Mouse (Mus musculus): ENCODE results near the gene Cldn4.
"Not testable (repeated sequence)": the region's sequence is repeated elsewhere in the genome, so short reads cannot be mapped to it uniquely, and the experiment has no call there.

The Cldn4 gene

GRCm38 (mm10) chr5:134964655-134965054, 17.9 kb upstream of the Cldn4 start:
- DNase-seq (ENCODE audit: low spot score in 2 of 2) = not testable (repeated sequence)

DNA sequence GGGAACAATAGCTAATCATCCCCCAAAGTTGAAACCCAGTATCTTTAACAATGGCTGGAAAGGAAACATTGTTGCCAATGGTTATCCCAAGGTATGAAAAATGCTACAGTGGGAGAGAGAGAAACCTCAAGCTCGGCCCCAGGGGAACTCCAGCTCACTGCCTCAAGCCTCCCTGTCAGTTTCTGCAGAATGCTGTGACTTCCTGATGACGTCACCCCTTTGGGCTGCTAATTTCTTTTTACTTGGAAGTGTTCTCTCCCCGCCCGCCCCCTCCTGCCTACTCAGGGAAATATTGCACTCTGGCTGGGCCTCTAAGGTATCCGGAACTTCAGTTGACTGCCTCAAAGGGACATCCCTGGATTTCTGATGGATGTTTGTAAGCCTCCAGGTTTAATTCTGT, 16.8 kb upstream of the Cldn4 start:
- no peak for DNase-seq (ENCODE audit: low spot score in 2 of 2)

- DNase-seq (ENCODE audit: low spot score in 2 of 2) = no peak
These were observed 14.8 kb upstream of the Cldn4 start for GRCm38 (mm10) chr5:134961519-134961918.

GRCm38 (mm10) chr5:134960430-134960829, 13.7 kb upstream of the Cldn4 start:
- DNase-seq (ENCODE audit: low spot score in 2 of 2) = no peak

DNA sequence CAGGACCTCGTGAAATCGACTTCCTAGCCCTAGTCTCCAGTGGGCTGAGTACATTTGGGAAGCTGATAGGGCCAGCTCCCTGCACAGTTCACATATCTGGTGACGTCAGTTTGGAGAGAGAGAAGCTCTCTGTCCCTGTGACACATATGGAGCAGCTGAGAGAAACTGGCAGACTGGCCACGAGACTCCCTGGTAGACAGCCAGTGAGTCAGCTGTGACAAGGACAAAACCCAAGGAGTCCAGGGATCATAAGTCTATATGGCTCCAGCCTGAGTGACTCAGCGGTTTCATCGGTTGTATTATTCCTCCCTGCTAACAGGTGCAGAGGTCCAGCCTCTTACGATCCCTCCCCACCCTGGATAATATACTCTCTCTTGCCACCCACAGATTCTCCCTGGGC, 12.4 kb upstream of the Cldn4 start:
- no peak for DNase-seq (ENCODE audit: low spot score in 2 of 2)

DNA sequence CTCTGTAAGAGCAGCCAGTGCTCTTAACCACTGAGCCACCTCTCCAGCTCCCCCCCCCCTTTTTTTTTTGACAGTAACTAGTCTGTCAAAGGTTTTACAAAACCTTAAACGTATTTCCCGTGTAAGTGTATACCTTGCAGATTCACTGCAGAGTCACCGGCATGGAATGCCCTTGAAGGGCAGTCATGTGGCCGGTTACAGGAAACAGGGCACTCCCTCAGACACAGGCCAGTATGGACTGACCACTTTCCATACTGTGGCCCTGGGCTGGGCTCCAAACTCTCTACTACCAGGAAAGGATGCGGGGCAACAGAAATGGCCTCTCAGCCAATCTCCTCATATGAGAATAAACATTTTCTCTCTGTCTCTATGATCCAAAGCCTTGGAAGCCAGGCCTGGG, 8.8 kb upstream of the Cldn4 start:
- DNase-seq (ENCODE audit: low spot score in 2 of 2) = no peak

GRCm38 (mm10) chr5:134951053-134951884, 4.5 kb upstream of the Cldn4 start:
- no peak for DNase-seq (ENCODE audit: low spot score in 2 of 2)

GRCm38 (mm10) chr5:134948085-134948439, 1.3 kb upstream of the Cldn4 start:
- no peak for DNase-seq (ENCODE audit: low spot score in 2 of 2)

- DNase-seq (ENCODE audit: low spot score in 2 of 2) = no peak
These were observed 818 bp upstream of the Cldn4 start for GRCm38 (mm10) chr5:134947420-134948084.

GRCm38 (mm10) chr5:134946063-134946856, 474 bp downstream of the Cldn4 start:
- DNase-seq (ENCODE audit: low spot score in 2 of 2) = no peak

- DNase-seq (ENCODE audit: low spot score in 2 of 2) = no peak
These were observed 1.3 kb downstream of the Cldn4 start for GRCm38 (mm10) chr5:134945266-134945959.

DNA sequence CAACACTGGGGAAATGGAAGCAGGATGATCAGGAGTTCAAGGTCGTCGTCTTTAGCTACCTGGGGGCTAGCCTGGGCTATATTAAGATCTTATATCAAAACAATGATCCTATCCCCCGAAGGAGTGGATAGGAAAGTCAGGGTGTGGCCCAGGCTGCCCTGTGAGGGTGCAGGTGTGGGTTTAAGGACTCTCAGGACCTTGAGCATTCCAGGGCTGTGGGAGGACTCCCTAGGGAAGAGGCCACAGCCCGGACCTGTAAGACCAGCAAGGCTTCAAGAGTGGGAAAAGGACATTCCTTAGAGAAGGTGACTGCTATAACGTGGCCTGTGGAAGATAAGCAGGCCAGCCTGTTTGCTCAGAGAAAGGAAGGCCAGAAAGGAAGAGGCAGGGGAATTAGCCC, 2.6 kb downstream of the Cldn4 start:
- DNase-seq (ENCODE audit: low spot score in 2 of 2) = no peak

DNA sequence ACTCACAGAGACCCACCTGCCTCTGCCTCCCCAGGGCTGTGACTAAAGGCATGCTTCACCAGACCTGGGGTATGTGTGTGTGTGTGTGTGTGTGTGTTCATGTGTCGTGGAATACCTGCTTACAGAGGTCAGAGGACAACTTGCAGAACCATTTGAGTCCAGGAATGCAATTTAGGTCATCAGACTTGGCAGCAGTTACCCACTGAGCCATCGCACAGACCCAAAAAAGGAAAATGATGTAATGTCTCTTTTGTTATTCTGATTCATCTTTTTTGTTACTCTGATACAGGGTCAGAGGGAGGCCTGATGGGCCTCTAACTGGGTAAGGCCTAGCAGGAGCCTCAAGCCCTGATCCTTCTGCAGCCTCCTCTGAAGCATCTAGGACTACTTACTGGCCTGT, 4.0 kb downstream of the Cldn4 start:
- no peak for DNase-seq (ENCODE audit: low spot score in 2 of 2)

GRCm38 (mm10) chr5:134941472-134942209, 5.1 kb downstream of the Cldn4 start:
- DNase-seq (ENCODE audit: low spot score in 2 of 2) = no peak

DNA sequence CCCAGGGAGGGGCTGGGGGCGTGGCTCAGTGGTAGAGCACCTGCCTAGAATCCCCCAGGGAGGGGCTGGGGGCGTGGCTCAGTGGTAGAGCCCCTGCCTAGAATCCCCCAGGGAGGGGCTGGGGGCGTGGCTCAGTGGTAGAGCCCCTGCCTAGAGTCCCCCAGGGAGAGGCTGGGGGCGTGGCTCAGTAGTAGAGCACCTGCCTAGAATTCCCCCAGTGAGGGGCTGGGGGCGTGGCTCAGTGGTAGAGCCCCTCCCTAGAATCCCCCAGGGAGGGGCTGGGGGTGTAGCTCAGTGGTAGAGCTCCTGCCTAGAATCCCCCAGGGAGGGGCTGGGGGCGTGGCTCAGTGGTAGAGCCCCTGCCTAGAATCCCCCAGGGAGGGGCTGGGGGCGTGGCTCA, 7.2 kb downstream of the Cldn4 start:
- not testable (repeated sequence) for DNase-seq (ENCODE audit: low spot score in 2 of 2)

DNA sequence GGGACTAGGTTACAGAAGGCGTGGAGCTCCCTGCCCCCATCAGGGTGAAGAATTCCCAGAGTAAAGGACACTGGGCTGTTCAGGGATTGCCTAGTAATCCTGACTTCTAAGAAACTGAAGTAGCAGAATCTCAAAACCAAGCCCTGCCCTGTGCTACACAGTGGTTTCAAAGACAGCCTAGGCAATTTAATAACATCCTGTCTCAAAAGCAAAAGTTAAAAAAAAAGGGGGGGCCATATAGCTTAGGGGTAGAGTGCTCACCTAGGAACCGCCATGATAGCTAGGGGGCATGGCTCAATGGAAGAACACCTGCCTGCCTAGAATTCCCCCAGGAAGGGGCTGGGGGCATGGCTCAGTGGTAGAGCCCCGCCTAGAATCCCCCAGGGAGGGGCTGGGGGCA, 7.7 kb downstream of the Cldn4 start:
- no peak for DNase-seq (ENCODE audit: low spot score in 2 of 2)

DNA sequence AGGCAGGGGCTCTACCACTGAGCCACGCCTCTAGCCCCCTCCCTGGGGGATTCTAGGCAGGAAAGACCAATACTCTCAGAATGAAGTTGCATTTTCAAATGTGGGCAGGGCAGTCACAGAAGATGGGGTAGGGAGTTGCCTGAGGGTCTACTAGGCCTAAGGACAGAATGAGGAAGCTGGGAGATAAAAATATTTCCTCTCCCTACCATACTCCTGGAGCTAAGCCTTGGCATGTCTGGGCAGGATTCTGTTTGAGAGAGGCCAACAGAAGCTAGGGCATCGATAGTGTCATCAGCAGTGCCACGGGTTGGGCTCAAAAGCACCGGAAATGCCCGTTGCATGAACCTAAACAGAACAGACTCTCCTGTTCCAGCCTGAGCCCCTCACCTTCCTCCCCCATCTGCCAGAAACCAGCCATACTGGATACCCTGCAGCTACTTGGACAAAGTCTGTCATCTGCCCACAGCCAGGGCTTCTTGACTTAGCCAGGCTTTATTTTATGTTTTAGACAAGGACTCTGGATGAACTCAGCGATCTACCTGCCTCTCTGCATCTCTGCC, 10.0 kb downstream of the Cldn4 start:
- no peak for DNase-seq (ENCODE audit: low spot score in 2 of 2)

- no peak for DNase-seq (ENCODE audit: low spot score in 2 of 2)
These were observed 10.7 kb downstream of the Cldn4 start for GRCm38 (mm10) chr5:134936051-134936450.

- no peak for DNase-seq (ENCODE audit: low spot score in 2 of 2)
These were observed 12.1 kb downstream of the Cldn4 start for GRCm38 (mm10) chr5:134934666-134935065.

DNA sequence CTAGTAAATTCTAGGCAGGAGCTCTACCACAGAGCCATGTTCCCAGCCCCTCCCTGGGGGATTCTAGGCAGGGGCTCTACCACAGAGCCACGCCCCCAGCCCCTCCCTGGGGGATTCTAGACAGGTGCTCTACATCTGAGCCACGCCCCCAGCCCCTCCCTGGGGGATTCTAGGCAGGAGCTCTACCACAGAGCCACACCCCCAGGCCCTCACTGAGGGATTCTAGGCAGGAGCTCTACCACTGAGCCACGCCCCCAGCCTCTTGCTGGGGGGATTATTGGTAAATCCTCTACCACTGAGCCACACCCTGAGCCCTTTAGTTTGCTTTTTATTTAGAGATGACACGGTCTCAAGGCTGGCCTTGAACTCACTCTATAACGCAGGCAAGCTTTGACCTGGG, 13.0 kb downstream of the Cldn4 start:
- DNase-seq (ENCODE audit: low spot score in 2 of 2) = not testable (repeated sequence)

DNA sequence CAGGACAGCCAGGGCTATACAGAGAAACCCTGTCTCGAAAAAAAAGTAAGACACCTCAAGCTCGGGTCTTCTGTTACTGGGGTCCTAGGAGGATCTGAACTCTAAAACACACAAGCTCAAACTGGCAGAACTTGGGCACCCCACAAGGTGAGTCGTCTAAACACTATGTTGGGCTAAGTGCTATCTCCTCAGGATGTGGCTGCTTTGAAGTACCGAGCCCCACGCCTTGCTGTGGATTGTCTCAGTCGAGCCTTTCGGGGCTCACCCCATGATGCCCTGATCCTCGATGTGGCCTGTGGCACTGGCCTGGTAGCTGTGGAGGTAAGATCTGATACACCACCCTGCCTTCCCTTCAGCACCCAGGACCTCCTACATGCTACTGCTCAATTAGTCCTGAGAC, 13.5 kb downstream of the Cldn4 start:
- no peak for DNase-seq (ENCODE audit: low spot score in 2 of 2)
